Mouse (Mus musculus) liver, adult 2 months (tissue): Measurements from ENCODE around the gene Pfdn6. TPM values are rescaled to one million over a fixed set of nuclear protein-coding genes. Genes with fewer than 3 reads are reported as not detected.
"Not testable (repeated sequence)": the region's sequence is repeated elsewhere in the genome, so short reads cannot be mapped to it uniquely, and the experiment has no call there.

Source experiments
- DNase-seq: peaks from one replicate; pipeline ENCODE4 v3.0.0-alpha.2; 2011; ENCODE audit warnings: low read depth, low spot score; ENCODE audit errors: extremely low read depth
- H3K27ac ChIP-seq: fragments of 200-500 bp; replicated peaks from 2 replicates; pipeline ENCODE4 v1.5.1; 2012; ENCODE audit warnings: low read depth, mild to moderate bottlenecking, control low read depth, inconsistent platforms, low read length; ENCODE audit not compliant: insufficient read depth
- H3K27me3 ChIP-seq: fragments of 200-500 bp; 2 replicates; pipeline ENCODE4 v1.6.1; 2012; ENCODE audit warnings: mild to moderate bottlenecking, moderate library complexity, low read length, inconsistent platforms; ENCODE audit not compliant: control insufficient read depth, insufficient read depth
- H3K36me3 ChIP-seq: fragments of 200-500 bp; 2 replicates; pipeline ENCODE4 v1.6.1; 2012; ENCODE audit warnings: low read length, inconsistent platforms; ENCODE audit not compliant: control insufficient read depth, insufficient read depth
- H3K4me1 ChIP-seq: fragments of 200-500 bp; 2 replicates; pipeline ENCODE4 v1.6.1; 2011; ENCODE audit warnings: low read length; ENCODE audit not compliant: control insufficient read depth, insufficient read depth
- H3K4me3 ChIP-seq: fragments of 200-500 bp; 2 replicates; pipeline ENCODE4 v1.5.1; 2011; ENCODE audit warnings: low read depth, mild to moderate bottlenecking, control low read depth, low read length, moderate library complexity; ENCODE audit not compliant: insufficient read depth
- H3K79me2 ChIP-seq: fragments of 200-500 bp; 2 replicates; pipeline ENCODE4 v1.6.1; 2012; ENCODE audit warnings: inconsistent platforms, mild to moderate bottlenecking, low read length, moderate library complexity; ENCODE audit not compliant: control insufficient read depth, insufficient read depth
- H3K9ac ChIP-seq: fragments of 200-500 bp; 2 replicates; pipeline ENCODE4 v1.6.1; 2012; ENCODE audit warnings: low read depth, mild to moderate bottlenecking, control low read depth, inconsistent platforms, low read length
- CTCF ChIP-seq: fragments of 200-500 bp; IDR thresholded peaks from 2 replicates; pipeline ENCODE4 v1.5.1; 2011; ENCODE audit warnings: low read depth, low read length, control low read depth
- POLR2A ChIP-seq: fragments of 200-500 bp; IDR thresholded peaks from 2 replicates; pipeline ENCODE4 v1.6.1; 2011; ENCODE audit warnings: low read length, control low read depth; ENCODE audit not compliant: insufficient read depth; ENCODE audit errors: extremely low read depth
- WGBS: fragments of 180-500 bp; shearing (Covaris S2); methylation state at CpG from one replicate; pipeline ENCODE4 v1.1.7; 2018; 5-methylcytosine and 5-hydroxymethylcytosine counted together
- polyA plus RNA-seq: library from polyadenylated mRNA; depleted of rRNA; stranded (reverse); fragments of >200 nt; gene quantifications from 2 replicates; pipeline ENCODE4 v1.2.3, GENCODE M21; 2012
- total RNA-seq: library from RNA; depleted of rRNA; stranded (reverse); fragments of >200 nt; gene quantifications from 2 replicates; pipeline ENCODE4 v1.2.3, GENCODE M21; 2014

Gene Pfdn6
- total and polyA plus RNA-seq, 2 experiments = 15.5 to 40.8 TPM

GRCm38 (mm10) chr17:33900989-33901314 is 39.2 kb downstream of the Pfdn6 start:
- Histone ChIP-seq H3K4me3 (no peak overlapping the region), H3K9ac (no peak overlapping the region), H3K36me3 (no peaks in the 10 kb centered on the region), H3K27ac (no peak overlapping the region), H3K4me1 (no peaks in the 10 kb centered on the region; the same call in 1 of the 2 replicates), H3K79me2 (no peaks in the 10 kb centered on the region), H3K27me3 (no peaks in the 10 kb centered on the region)
- no peak for TF ChIP-seq CTCF
- no peak for TF ChIP-seq POLR2A
- no peak for DNase-seq
- WGBS = 80% methylated on average over 4 of the region's 4 CpGs

DNA sequence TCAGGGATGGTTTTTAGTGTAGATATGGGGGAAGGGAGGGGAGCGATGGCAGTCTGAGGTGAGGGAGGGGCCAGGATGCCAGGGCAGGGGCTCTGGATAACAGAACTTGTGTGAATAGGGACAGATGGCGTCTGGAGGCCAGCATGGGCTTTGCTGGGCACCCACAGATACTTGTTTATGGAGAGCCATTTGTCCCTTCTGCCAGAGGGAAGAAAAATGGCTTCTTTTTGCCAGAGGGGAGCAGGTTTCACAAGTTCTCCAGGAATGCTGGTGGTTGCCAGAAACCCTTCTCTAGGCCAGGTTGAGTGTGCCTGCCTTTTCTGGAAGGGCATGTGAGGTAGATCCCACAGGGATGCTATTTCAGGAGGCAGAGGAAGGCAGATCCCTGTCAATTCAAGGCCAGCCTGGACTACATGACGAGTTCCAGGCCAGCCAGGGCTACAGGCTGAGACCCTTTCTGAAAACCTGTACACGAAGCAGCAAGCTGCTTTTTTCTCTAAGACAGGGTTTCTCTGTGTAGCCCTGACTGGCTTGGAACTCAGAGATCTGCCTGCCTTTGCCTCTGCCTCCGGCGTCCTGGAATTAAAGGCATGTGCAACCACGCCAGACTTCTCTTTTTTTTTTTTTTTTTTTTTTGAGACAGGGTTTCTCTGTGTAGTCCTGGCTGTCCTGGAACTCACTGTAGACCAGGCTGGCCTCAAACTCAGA is 39.7 kb downstream of the Pfdn6 start:
- H3K27ac ChIP-seq = no peak overlapping the region

DNA sequence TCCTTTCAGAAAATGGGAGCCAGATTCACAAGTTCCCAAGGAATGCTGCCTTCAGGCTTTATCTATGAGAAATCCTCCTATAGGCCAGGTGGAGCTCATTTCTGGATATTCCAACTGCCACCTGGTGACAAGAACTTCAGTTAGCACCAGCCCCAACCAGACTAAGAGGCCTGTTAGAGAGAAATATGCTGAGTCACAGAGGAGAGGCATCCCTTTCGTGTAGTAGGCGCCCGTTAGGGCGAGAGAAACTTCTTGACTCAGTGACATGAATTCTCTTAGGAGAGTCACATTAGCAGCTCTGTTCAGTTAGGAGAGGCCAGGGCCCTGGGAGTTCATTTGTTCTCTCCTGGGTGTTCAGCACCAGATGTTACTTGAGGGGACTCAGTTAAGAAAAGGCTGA is 40.5 kb downstream of the Pfdn6 start:
- H3K27me3 ChIP-seq = no peaks in the 10 kb centered on the region
- no peaks in the 10 kb centered on the region; the same call in 1 of the 2 replicates for H3K4me1 ChIP-seq
- no peak overlapping the region for H3K27ac ChIP-seq
- DNase-seq = no peak
- 92% methylated on average over 4 of the region's 4 CpGs for WGBS
- no peak overlapping the region for H3K4me3 ChIP-seq
- no peaks in the 10 kb centered on the region for H3K36me3 ChIP-seq
- H3K79me2 ChIP-seq = no peaks in the 10 kb centered on the region
- no peak overlapping the region for H3K9ac ChIP-seq
- TF ChIP-seq POLR2A (no peak), CTCF (no peak)

More for the DNA sequence above, 39.7 kb downstream of the Pfdn6 start:
- Histone ChIP-seq H3K27me3 (no peaks in the 10 kb centered on the region), H3K4me1 (no peaks in the 10 kb centered on the region; the same call in 1 of the 2 replicates), H3K79me2 (no peaks in the 10 kb centered on the region), H3K4me3 (no peak overlapping the region), H3K36me3 (no peaks in the 10 kb centered on the region), H3K9ac (no peak overlapping the region)
- WGBS = 87% methylated on average over 7 of the region's 7 CpGs
- TF ChIP-seq POLR2A (no peak), CTCF (no peak)
- DNase-seq = no peak

DNA sequence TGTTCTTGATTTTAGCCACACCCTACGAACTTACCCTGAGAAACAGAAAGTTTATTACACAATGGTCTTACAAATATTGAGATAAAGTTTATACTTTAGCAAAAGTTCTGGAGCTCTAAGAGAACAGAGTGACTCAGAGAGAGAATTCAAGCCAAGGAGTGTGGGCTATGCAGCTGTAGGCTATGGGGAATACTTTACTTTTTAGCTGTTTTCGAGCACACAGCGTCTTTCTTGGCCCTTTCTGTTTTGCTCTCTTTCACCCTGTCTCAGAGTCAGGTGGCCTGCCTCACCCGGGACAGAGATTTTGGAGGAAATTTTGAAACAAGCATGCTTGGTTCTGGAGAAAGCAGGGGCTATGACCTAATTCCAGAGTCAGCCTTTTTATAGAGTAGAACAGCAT is 42.0 kb downstream of the Pfdn6 start:
- H3K4me3 ChIP-seq, DNase-seq, H3K27ac ChIP-seq, H3K27me3 ChIP-seq, H3K36me3 ChIP-seq, H3K79me2 ChIP-seq, H3K4me1 ChIP-seq, H3K9ac ChIP-seq: not testable (repeated sequence)
- WGBS = 87% methylated on average over 4 of the region's 4 CpGs

DNA sequence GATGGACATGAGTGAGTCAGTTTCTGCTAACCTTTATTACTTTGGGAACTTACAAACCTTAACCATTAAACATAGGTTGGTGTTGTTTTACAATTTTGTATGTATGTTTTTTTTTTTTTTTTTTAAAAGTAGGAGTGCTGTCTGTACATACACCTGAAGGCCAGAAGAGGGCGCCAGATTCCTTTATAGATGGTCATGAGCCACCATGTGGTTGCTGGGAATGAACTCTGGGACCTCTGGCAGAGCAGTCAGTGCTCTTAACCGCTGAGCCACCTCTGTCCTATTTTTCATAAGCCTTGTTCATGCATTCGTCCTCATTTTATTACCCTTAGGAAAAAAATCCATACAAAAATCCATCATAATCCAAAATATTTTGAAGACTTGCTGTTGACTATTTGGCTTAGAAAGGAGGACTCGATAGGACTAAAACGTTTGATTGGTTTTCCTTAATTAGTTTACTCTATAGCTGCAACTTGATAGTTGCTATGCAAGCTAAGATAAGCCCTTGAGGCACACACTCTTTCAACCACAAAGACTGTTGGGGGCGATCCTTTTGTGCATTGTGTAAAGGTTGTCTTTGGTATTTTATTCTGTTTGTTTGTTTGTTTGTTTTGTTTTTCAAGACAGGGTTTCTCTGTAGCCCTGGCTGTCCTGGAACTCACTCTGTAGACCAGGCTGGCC is 42.9 kb downstream of the Pfdn6 start:
- Histone ChIP-seq H3K79me2 (no peaks in the 10 kb centered on the region), H3K4me1 (no peaks in the 10 kb centered on the region; the same call in 1 of the 2 replicates), H3K36me3 (no peaks in the 10 kb centered on the region), H3K9ac (no peak overlapping the region), H3K27me3 (no peaks in the 10 kb centered on the region), H3K27ac (no peak overlapping the region), H3K4me3 (no peak overlapping the region)
- WGBS = 27% methylated on average over 6 of the region's 6 CpGs
- TF ChIP-seq POLR2A = no peak
- peak; percentile 53 for TF ChIP-seq CTCF
- DNase-seq = peak; percentile 81

GRCm38 (mm10) chr17:33893011-33893410 is 47.1 kb downstream of the Pfdn6 start:
- DNase-seq, H3K4me3 ChIP-seq, H3K27me3 ChIP-seq, H3K9ac ChIP-seq, H3K27ac ChIP-seq, H3K4me1 ChIP-seq, H3K79me2 ChIP-seq, H3K36me3 ChIP-seq: not testable (repeated sequence)
- WGBS = 72% methylated on average over 4 of the region's 4 CpGs
